Mouse (Mus musculus) testis, postnatal 10 days (tissue): Measurements from ENCODE around the gene Atxn2.
"Not testable (repeated sequence)": the region's sequence is repeated elsewhere in the genome, so short reads cannot be mapped to it uniquely, and the experiment has no call there.

ENCODE experiments used
- DNase-seq: peaks from one replicate; pipeline ENCODE4 v3.0.0; 2021; ENCODE audit warnings: low spot score

Gene Atxn2

GRCm38 (mm10) chr5:121711174-121711927, at the start of gene Atxn2:
Gene Atxn2 (plus strand): TSS chr5:121711337.
- DNase-seq: peak; percentile 89

- no peak for DNase-seq
Measured at GRCm38 (mm10) chr5:121661494-121661893, 49.6 kb upstream of the Atxn2 start.

GRCm38 (mm10) chr5:121663456-121663855, 47.7 kb upstream of the Atxn2 start:
- no peak for DNase-seq

GRCm38 (mm10) chr5:121664078-121664477, 47.1 kb upstream of the Atxn2 start:
- DNase-seq: no peak

GRCm38 (mm10) chr5:121664971-121665370, 46.2 kb upstream of the Atxn2 start:
- no peak for DNase-seq

- no peak for DNase-seq
Measured at GRCm38 (mm10) chr5:121667067-121667466, 44.1 kb upstream of the Atxn2 start.

GRCm38 (mm10) chr5:121668411-121668810, 42.7 kb upstream of the Atxn2 start:
- no peak for DNase-seq

- DNase-seq: no peak
Measured at GRCm38 (mm10) chr5:121670412-121670811, 40.7 kb upstream of the Atxn2 start.

- DNase-seq: no peak
Measured at GRCm38 (mm10) chr5:121682250-121682649, 28.9 kb upstream of the Atxn2 start.

- no peak for DNase-seq
Measured at GRCm38 (mm10) chr5:121685495-121685894, 25.6 kb upstream of the Atxn2 start.

GRCm38 (mm10) chr5:121686113-121686898, 24.8 kb upstream of the Atxn2 start:
- DNase-seq: no peak

- no peak for DNase-seq
Measured at GRCm38 (mm10) chr5:121690482-121691211, 20.5 kb upstream of the Atxn2 start.

- not testable (repeated sequence) for DNase-seq
Measured at GRCm38 (mm10) chr5:121691436-121691835, 19.7 kb upstream of the Atxn2 start.

GRCm38 (mm10) chr5:121692897-121693296, 18.2 kb upstream of the Atxn2 start:
- DNase-seq: no peak

GRCm38 (mm10) chr5:121696761-121697160, 14.4 kb upstream of the Atxn2 start:
- no peak for DNase-seq

GRCm38 (mm10) chr5:121699891-121700290, 11.2 kb upstream of the Atxn2 start:
- no peak for DNase-seq

GRCm38 (mm10) chr5:121700496-121700895, 10.6 kb upstream of the Atxn2 start:
- no peak for DNase-seq

- DNase-seq: no peak
Measured at GRCm38 (mm10) chr5:121701111-121701769, 9.9 kb upstream of the Atxn2 start.

- no peak for DNase-seq
Measured at GRCm38 (mm10) chr5:121703341-121703740, 7.8 kb upstream of the Atxn2 start.

- DNase-seq: no peak
Measured at GRCm38 (mm10) chr5:121704512-121705248, 6.5 kb upstream of the Atxn2 start.

GRCm38 (mm10) chr5:121710402-121710801, 735 bp upstream of the Atxn2 start:
- DNase-seq: no peak

- no peak for DNase-seq
Measured at GRCm38 (mm10) chr5:121710851-121711173, 325 bp upstream of the Atxn2 start.
